Mouse (Mus musculus) liver, postnatal 0 days (tissue): Measurements from ENCODE around the gene Rassf6.

Source experiments
- CTCF ChIP-seq: sonication (generic); IDR thresholded peaks from 2 replicates; pipeline ENCODE4 v1.5.1; 2016; ENCODE audit warnings: antibody characterized with exemption, low read depth
- EP300 ChIP-seq: IDR thresholded peaks from 2 replicates; pipeline ENCODE4 v1.6.1; 2016; ENCODE audit warnings: antibody characterized with exemption, low read depth, mild to moderate bottlenecking

DNA sequence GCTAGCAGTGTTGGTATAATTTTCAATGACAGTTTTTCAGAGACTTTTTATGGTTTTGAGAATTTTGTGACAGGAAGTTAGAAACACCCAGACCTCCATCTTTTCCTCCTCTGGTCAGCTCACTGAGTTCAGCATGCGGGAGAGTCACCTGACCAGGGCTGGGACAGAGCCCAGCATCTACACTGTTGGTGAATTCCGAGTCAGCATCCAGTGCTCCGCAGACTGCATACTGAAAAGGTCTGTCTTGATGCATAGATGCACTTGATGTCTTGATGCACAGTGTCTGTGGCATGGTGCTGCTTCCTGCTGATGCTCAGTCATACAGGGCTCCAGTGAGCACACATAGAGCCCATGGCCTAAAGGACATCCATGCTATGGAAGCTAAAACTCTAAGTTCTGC, 12.4 kb downstream of the Rassf6 start:
- TF ChIP-seq EP300 (no peak), CTCF (no peak)
